Mouse (Mus musculus): ENCODE measurements around the gene Myoc. TPM values are rescaled to one million over a fixed set of nuclear protein-coding genes. Genes with fewer than 3 reads are reported as not detected.
"Not testable (repeated sequence)": the region's sequence is repeated elsewhere in the genome, so short reads cannot be mapped to it uniquely, and the experiment has no call there.

Myoc gene
- polyA plus RNA-seq, 1 experiment: 0.09 TPM

DNA sequence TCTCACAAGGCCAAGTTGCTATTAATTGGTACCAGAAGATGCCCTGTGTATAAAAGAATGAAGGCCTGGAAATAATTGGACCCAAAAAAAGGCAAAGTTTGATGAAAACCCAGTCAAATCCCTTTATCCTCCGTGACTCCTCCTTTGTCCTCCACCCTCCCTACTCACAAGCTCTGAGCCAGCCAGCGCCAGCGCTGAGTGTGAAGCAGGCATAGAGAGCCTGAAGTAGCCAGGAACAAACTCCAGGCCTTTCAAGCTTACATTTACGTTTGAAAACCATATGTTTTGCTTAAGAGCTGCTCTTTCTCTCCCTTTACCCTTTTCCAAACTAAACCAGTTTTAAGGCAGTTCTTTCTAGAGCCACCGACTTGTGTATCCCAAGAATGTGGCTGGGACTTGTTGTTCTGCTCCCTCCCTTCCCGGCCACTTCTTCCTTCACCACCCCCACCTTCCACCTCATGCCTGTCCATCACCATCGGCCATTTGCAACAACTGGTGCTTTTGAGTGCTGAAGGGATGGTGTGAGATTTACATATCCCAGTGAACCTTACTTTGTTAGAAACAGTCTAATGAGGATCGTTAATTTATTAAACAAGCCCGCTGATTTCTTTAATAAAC lies 29.2 kb upstream of the Myoc start:
- WGBS: 62% methylated on average over 9 of the region's 9 CpGs
- TF ChIP-seq CTCF (IDR thresholded peaks at IDR 0.05; ENCODE audit: extremely low read depth, insufficient read length, insufficient replicate concordance, low read depth, low read length) (no peak), POLR2A (IDR thresholded peaks at IDR 0.05; ENCODE audit: low read depth, low read length) (no peak)
- H3K36me3 ChIP-seq (ENCODE audit: control insufficient read depth, insufficient read depth, low read length): no peaks in the 10 kb centered on the region
- H3K4me3 ChIP-seq (ENCODE audit: low read depth, low read length): no peak overlapping the region
- H3K27ac ChIP-seq (ENCODE audit: insufficient read depth, low read depth, low read length): no peak overlapping the region
- H3K4me1 ChIP-seq (ENCODE audit: control insufficient read depth, insufficient read depth, insufficient read length, low read length): no peaks in the 10 kb centered on the region
- no peaks in the 10 kb centered on the region for H3K27me3 ChIP-seq (ENCODE audit: control insufficient read depth, insufficient read depth, low read length)

DNA sequence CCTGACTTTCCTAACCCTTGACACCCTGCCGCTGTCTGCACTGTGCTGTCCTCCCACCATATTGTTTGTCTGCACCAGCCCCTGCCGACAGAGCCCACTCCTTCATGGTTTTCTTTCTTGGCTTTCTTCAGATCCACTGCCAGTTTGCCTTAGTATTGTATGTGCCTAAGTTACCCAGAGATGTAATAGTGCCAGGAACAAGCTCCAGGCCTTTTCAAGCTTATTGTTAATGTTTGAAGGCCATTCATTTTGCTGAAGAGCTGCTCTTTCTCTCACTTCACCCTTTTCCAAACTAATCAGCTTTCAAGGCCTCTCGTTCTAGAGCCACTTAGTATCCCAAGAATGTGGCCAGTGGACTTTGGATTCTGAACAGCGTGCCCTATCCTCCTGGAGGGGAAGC lies 27.8 kb upstream of the Myoc start:
- H3K27me3 ChIP-seq (ENCODE audit: control insufficient read depth, insufficient read depth, low read length): no peaks in the 10 kb centered on the region
- no peaks in the 10 kb centered on the region for H3K4me1 ChIP-seq (ENCODE audit: control insufficient read depth, insufficient read depth, insufficient read length, low read length)
- H3K27ac ChIP-seq (ENCODE audit: insufficient read depth, low read depth, low read length): no peak overlapping the region
- H3K36me3 ChIP-seq (ENCODE audit: control insufficient read depth, insufficient read depth, low read length): no peaks in the 10 kb centered on the region
- TF ChIP-seq POLR2A (IDR thresholded peaks at IDR 0.05; ENCODE audit: low read depth, low read length) (no peak), CTCF (IDR thresholded peaks at IDR 0.05; ENCODE audit: extremely low read depth, insufficient read length, insufficient replicate concordance, low read depth, low read length) (no peak)
- WGBS: 51% methylated on average over 4 of the region's 4 CpGs
- H3K4me3 ChIP-seq (ENCODE audit: low read depth, low read length): no peak overlapping the region

- 77% methylated on average over 1 of the region's 1 CpGs for WGBS
Measured at GRCm38 (mm10) chr1:162615511-162615910, 23.4 kb upstream of the Myoc start.

DNA sequence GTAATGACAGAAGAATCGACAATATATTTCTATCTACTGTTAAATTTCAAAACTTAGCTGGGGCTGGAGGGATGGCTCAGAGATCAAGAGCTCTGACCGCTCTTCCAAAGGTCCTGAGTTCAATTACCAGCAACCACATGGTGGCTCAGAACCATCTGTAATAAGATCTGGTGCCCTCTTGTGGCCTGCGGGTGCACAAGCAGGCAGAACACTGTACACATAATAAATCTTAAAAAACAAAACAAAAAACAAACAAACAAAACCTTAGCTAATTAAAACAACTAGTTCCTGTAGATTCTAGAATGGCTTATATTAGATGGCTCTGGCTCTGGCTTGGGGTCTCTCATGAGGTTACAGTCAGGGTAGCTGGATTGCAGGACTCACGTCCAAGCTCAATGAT lies 18.5 kb upstream of the Myoc start:
- no peak for TF ChIP-seq POLR2A (IDR thresholded peaks at IDR 0.05; ENCODE audit: low read depth, low read length)
- TF ChIP-seq CTCF (IDR thresholded peaks at IDR 0.05; ENCODE audit: extremely low read depth, insufficient read length, insufficient replicate concordance, low read depth, low read length): peak; percentile 56; the same call in 1 of the 2 replicates
- Histone ChIP-seq H3K36me3 (ENCODE audit: control insufficient read depth, insufficient read depth, low read length) (no peaks in the 10 kb centered on the region), H3K27me3 (ENCODE audit: control insufficient read depth, insufficient read depth, low read length) (no peaks in the 10 kb centered on the region), H3K4me3 (ENCODE audit: low read depth, low read length) (no peak overlapping the region), H3K4me1 (ENCODE audit: control insufficient read depth, insufficient read depth, insufficient read length, low read length) (no peaks in the 10 kb centered on the region), H3K27ac (ENCODE audit: insufficient read depth, low read depth, low read length) (no peak overlapping the region)
- WGBS: 70% methylated on average over 4 of the region's 4 CpGs

More at GRCm38 (mm10) chr1:162615511-162615910, 23.4 kb upstream of the Myoc start:
- H3K27ac ChIP-seq (ENCODE audit: insufficient read depth, low read depth, low read length): no peak overlapping the region
- H3K4me3 ChIP-seq (ENCODE audit: low read depth, low read length): no peak overlapping the region
- H3K36me3 ChIP-seq (ENCODE audit: control insufficient read depth, insufficient read depth, low read length): no peaks in the 10 kb centered on the region
- no peaks in the 10 kb centered on the region for H3K4me1 ChIP-seq (ENCODE audit: control insufficient read depth, insufficient read depth, insufficient read length, low read length)
- TF ChIP-seq CTCF (IDR thresholded peaks at IDR 0.05; ENCODE audit: extremely low read depth, insufficient read length, insufficient replicate concordance, low read depth, low read length) (no peak), POLR2A (IDR thresholded peaks at IDR 0.05; ENCODE audit: low read depth, low read length) (no peak)
- H3K27me3 ChIP-seq (ENCODE audit: control insufficient read depth, insufficient read depth, low read length): no peaks in the 10 kb centered on the region

DNA sequence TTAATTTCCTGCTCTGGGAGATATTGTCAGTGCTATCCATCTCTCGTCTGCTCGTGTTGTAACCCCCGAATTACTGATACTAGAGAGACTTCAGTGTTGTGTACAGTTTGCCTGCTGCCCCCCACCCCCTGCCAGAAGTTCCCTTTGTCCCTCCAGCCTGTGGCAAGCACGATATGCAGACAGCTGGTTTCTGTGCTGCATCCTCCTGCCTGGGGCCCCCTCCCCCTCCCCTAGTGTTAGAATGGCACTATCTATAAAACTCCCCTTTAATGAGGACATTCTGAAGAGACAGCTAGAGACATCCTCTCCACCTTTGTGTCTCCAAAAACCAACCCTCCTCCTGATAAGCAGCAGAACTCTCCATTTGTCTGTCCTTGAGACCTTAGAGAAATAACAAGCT lies 15.1 kb upstream of the Myoc start:
- H3K27me3 ChIP-seq (ENCODE audit: control insufficient read depth, insufficient read depth, low read length): no peaks in the 10 kb centered on the region
- no peak overlapping the region for H3K4me3 ChIP-seq (ENCODE audit: low read depth, low read length)
- H3K36me3 ChIP-seq (ENCODE audit: control insufficient read depth, insufficient read depth, low read length): no peaks in the 10 kb centered on the region
- H3K27ac ChIP-seq (ENCODE audit: insufficient read depth, low read depth, low read length): no peak overlapping the region
- WGBS: 29% methylated on average over 4 of the region's 4 CpGs
- no peaks in the 10 kb centered on the region for H3K4me1 ChIP-seq (ENCODE audit: control insufficient read depth, insufficient read depth, insufficient read length, low read length)
- TF ChIP-seq CTCF (IDR thresholded peaks at IDR 0.05; ENCODE audit: extremely low read depth, insufficient read length, insufficient replicate concordance, low read depth, low read length): no peak
- no peak for TF ChIP-seq POLR2A (IDR thresholded peaks at IDR 0.05; ENCODE audit: low read depth, low read length)

- H3K27me3 ChIP-seq (ENCODE audit: control insufficient read depth, insufficient read depth, low read length): no peaks in the 10 kb centered on the region
- no peaks in the 10 kb centered on the region for H3K36me3 ChIP-seq (ENCODE audit: control insufficient read depth, insufficient read depth, low read length)
- H3K27ac ChIP-seq (ENCODE audit: insufficient read depth, low read depth, low read length): no peak overlapping the region
- H3K4me1 ChIP-seq (ENCODE audit: control insufficient read depth, insufficient read depth, insufficient read length, low read length): no peaks in the 10 kb centered on the region
- WGBS: 13% methylated on average over 7 of the region's 7 CpGs
- no peak for TF ChIP-seq CTCF (IDR thresholded peaks at IDR 0.05; ENCODE audit: extremely low read depth, insufficient read length, insufficient replicate concordance, low read depth, low read length)
- no peak for TF ChIP-seq POLR2A (IDR thresholded peaks at IDR 0.05; ENCODE audit: low read depth, low read length)
- H3K4me3 ChIP-seq (ENCODE audit: low read depth, low read length): no peak overlapping the region
Measured at GRCm38 (mm10) chr1:162625229-162625628, 13.7 kb upstream of the Myoc start.

DNA sequence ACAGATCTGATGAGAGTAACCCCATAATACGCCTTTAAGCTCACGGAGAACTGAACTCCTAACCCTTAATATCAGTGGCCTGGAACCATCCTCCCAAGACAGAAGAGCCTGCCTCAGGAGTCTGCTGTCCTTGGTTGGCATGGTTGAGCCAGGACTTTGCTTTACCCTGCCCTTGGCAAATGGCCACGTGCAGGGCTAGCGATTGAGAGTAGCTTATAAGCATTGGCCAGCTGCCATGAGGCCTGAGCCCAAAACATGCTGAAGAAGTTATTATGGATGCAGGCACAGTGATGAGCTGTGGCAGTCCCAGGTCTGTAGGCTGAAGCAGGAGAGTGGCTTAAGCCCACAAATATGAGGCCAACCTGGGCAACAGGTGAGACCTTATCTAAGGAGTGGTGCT lies 11.1 kb upstream of the Myoc start:
- H3K36me3 ChIP-seq (ENCODE audit: control insufficient read depth, insufficient read depth, low read length); H3K27ac ChIP-seq (ENCODE audit: insufficient read depth, low read depth, low read length); H3K4me3 ChIP-seq (ENCODE audit: low read depth, low read length); H3K4me1 ChIP-seq (ENCODE audit: control insufficient read depth, insufficient read depth, insufficient read length, low read length); H3K27me3 ChIP-seq (ENCODE audit: control insufficient read depth, insufficient read depth, low read length): not testable (repeated sequence)
- WGBS: 39% methylated on average over 4 of the region's 4 CpGs

GRCm38 (mm10) chr1:162628326-162628725 lies 10.6 kb upstream of the Myoc start:
- H3K27me3 ChIP-seq (ENCODE audit: control insufficient read depth, insufficient read depth, low read length); H3K27ac ChIP-seq (ENCODE audit: insufficient read depth, low read depth, low read length); H3K4me1 ChIP-seq (ENCODE audit: control insufficient read depth, insufficient read depth, insufficient read length, low read length); H3K4me3 ChIP-seq (ENCODE audit: low read depth, low read length); H3K36me3 ChIP-seq (ENCODE audit: control insufficient read depth, insufficient read depth, low read length): not testable (repeated sequence)
- 94% methylated on average over 15 of the region's 15 CpGs for WGBS

- not testable (repeated sequence) for H3K36me3 ChIP-seq (ENCODE audit: control insufficient read depth, insufficient read depth, low read length); H3K4me3 ChIP-seq (ENCODE audit: low read depth, low read length); H3K4me1 ChIP-seq (ENCODE audit: control insufficient read depth, insufficient read depth, insufficient read length, low read length); H3K27me3 ChIP-seq (ENCODE audit: control insufficient read depth, insufficient read depth, low read length); H3K27ac ChIP-seq (ENCODE audit: insufficient read depth, low read depth, low read length)
- 73% methylated on average over 1 of the region's 1 CpGs for WGBS
Measured at GRCm38 (mm10) chr1:162635291-162635931, 3.5 kb upstream of the Myoc start.
